Mouse (Mus musculus): ENCODE data around the gene Tmem88.

The Tmem88 gene

DNA sequence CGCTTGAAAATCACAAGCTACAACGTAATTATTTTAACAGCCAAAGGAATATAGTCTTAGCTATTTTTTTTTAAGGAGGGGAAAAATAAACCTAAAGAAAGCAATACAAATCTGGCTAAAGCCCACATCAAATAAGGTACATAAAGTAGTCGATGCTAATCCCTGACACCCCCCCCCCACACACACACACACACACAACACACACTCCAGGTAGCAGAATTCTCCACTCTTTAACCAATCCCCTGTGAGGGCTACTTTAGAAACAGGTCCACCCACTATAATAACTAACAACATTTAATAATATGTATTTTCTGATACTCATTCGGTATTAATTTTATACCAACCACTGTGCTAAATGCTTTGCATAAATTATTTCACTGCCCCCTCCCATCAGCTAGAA, 18.5 kb upstream of the Tmem88 start:
- no peak for DNase-seq (ENCODE audit: extremely low spot score, low spot score)

DNA sequence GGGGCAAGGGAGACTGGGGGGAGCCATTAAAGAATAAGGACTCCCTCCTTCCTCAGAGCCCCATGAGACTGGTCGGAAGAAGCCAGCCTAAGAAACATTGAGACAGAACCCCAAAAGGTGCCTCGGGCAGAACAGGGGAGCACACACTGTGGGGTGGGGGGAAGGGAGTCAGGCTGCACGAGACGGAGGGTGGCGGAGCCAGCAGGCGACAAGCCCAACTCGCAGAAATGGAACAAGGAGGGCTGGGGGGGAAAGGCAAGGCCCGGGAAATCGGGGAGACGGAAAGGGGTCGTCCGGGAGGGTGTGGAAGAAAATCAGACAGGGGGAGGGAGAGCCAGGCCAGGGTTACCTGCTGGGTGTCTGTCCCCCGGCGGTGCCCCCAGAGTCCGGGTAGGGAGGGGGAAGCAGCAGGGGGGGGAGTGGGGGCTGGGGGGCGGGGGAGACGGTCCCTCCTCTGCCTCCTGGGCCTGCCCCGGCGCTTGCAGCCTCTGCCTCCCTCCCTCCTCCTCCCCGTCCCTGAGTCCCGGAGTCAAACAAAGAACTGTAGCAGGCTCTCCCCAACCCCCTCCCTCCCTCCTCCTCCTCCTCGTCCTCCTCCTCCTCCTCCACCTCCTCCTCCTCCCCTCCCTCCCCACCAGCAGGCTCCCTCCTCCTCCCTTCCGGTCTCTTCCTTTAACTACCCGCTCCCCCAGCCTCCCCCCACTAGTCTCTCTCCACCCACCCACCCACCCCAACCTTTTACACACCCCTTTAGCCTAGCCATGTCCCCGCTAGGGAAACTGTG, 17.8 kb upstream of the Tmem88 start:
- peak; percentile 85 for DNase-seq (ENCODE audit: extremely low spot score, low spot score)

DNA sequence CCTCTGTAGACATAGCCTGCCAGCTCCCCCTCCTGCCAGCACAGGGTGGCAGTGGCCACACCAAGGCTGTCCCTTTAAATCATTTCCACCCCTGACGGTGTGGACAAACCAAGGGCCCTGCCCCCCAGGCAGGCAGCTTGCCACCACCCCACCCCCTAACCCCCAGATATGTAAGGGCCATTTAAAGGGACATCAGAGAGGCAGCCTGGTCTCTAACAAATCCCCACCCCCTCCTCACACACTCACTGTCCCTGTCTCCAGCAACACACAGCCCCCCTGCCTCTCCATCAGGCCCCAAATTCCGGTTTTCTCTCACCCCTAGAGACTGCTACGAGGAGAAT, 17.3 kb upstream of the Tmem88 start:
- peak; percentile 70 for DNase-seq (ENCODE audit: extremely low spot score, low spot score)

DNA sequence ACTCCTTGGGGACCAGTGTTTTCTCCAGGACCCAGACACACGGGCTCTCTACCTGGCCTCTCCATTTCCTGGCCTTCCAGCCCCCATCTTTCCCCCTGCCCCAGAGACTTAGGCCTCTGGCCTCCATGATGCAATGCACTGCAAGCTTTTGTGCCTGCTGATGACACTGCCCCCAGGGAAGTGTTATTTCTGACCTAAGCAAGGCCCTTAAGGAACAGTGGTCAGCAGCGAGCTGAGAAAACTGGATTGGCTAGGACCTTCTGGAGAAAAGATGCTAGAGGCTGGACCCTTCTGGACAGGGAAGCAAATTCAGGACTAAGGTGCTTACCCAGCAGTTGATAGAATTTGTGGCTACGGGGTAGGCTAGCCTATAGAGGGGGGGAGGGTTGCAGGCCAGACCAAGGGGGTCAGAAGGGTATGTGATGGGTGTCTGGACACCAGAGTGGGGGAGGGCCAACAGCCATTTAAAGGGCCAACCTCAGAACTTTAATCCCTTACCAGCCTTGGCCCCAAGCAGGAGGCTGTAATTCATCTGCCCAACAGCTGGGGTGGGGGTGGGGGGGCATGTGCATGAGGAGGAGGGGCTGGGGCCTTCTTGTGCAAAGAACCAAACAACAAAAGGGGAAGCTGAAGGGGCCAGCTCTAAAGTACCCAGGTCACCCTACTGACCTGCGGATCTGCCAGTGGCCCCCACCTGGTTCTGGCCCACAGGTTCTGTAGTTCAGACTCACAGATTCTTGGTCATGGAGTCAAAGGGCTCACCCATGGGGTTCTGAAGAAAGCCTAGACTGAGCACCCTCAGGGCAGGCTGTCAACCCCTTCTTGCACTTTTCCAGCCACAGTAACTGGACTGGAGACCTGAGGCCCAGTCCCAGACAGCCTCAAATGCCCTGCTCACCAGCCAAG, 16.6 kb upstream of the Tmem88 start:
- DNase-seq (ENCODE audit: extremely low spot score, low spot score) = peak; percentile 42

DNA sequence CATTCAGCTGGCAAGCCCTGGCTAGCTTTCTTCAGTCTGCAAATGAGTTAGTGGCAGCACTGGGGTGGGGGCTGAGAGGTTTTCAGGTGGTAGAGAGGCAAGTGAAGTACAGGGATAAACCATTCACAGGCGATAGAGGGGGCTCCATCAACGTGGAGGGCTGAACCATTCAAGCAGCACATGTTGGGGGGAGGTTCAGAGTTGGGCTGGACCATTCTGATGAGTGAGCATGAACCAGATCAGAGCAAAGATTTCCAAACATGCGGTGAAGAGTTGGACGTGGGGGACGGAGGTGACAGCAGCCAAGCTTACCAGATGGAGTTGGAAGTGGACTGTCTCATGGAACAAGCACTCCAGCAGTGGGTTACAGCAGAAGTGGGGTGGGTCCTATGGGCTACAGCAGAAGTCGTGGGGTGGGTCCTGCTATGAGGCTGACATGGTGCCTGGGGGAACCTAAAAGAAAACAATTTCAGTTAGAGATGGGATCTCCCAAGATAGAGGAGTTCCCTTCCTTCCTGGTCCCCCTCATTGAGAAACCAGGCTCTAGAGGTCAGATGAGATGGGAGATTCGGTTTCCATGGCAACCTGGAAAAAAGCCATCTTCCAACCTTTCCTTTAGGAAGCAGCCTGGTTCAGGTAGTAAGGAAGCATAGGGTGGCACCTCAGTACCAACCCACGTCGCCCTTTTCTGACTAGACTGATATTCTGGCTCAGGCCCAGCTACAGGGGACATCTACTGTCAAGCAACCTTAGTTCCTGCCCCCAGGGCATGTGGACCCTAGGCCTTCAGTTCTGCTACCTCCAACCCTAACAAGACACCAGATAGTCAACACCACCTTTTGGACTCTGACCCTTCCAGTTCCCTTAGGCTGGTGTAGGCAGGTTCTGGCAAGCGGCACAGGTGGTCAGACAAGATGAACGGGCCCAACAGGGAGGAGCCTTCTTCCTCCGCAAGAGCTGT, 15.5 kb upstream of the Tmem88 start, which contains the start of gene Kdm6b:
Gene Kdm6b (minus strand): TSS at position 455 of the 961 bp plus-strand sequence.
- peak; percentile 47 for DNase-seq (ENCODE audit: extremely low spot score, low spot score)

DNA sequence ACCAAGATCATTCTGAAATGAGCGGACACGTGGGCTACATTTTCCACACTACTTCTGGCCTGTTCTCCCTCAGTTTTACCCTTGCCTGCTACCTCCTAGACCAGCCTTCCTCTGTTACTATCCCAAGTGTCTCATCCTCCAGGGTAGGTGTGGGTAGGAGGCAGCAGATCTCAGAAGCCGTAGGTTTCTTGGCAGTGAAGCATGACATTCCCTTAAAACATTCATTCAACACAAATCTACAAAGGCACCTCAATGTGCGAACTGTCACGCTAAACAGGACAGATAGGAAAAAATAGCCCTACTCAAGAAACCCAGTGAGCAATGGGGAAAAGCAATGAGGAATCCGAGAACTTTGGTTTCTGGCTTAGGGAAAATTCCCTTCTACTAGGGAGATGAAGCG, 14.5 kb upstream of the Tmem88 start:
- no peak for DNase-seq (ENCODE audit: extremely low spot score, low spot score)

DNA sequence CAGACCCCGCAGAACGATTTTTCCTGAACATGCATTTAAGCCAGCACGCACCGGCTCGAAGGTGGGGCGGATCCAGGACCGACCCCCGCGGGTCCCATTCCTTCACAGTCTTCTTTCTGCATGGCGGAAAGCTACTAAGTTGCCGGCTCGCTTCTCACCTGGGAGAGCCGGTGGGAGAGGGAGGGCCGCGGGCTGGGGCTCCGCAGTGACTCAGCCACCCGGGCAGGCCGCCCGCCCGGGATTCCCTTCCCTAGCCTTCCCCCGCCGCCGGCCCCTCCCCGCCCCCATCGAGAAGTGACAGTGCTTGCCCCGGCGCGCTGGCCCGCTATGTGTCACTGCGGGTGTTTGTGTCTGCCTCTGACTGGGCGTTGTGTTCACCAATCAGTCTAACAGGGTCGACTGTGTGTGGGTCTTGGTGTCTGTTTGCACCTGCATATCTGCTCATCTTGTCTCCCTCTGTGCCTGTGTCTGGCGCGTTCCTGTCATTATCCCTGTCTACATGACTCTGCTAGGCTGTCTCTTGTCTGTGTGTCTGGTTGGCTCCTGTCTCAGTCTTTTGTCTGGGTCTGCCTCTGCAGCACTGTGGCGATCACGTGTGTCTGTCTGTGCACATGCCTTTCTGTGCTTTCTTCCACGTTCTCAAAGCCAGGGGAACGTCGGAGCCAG, 13.6 kb upstream of the Tmem88 start:
- DNase-seq (ENCODE audit: extremely low spot score, low spot score) = peak; percentile 67

DNA sequence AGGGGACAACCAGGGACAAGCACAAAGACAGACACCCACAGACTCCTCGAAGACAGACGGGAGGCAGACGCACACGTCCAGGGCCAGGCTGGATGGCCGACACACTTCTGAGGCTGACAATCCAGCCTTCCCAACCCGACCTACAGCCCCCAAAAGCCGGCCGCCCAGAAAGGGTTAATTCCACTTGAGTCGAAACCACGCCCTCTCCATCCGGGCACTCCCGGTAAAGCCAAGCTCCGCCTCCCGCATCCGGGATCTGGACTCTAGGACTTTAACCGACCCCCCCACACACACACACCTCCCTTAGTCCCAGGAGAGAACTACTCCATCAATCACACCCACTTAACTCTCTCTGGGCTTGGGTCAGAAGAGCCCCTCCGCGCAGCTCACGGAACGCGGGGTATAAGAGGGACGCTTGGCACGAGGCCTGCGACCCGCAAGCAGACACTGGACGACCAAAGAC, 13.1 kb upstream of the Tmem88 start:
- DNase-seq (ENCODE audit: extremely low spot score, low spot score) = peak; percentile 99

DNA sequence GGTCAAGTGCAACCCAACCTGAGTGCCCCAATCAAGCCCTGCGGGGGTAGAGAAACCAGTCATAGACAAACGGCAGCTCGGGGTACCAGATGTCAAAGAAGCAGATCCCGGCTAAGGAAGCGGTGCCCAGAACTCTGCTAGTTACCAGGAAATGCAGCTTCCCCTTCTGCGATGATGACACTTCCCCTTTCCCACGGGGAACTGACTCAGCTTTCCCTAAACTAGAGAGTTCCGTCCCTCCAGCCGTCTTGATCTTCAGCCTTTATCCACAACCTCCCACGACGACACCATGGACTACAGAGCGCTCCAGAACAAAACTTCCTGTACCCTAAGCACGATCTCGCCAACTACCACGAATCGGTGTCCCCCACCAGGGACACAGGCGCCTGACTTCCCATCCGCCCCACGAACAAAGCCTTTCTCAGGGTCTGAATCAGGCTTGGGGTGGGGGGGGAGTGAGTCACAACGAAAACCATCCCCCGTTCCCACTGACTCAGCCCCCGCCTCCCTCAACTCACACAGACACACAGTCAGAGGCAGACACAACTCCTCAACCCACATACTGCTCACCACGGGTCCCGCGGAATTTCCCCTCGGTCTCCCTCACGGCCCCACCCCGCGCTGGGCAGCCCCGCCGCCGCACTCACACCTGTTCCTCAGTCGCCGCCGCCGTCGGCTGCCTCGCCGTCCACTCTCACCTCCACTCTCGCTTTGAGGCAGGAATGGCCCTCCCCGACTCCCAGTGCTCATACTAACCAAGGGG, 12.5 kb upstream of the Tmem88 start:
- no peak for DNase-seq (ENCODE audit: extremely low spot score, low spot score)

DNA sequence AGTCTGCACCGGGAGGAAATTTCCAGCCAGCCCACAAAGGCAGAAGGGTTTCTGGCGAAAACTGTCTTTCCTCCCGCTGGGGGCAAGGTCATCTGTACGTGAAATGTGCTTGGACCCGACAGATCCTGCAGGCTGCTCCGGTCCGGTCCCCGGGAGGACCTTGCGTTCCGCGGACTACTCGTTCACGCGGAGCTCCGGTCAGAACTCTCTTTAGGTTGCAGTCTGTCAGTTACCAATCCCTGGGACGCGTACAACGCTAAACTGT, 11.9 kb upstream of the Tmem88 start:
- no peak for DNase-seq (ENCODE audit: extremely low spot score, low spot score)

DNA sequence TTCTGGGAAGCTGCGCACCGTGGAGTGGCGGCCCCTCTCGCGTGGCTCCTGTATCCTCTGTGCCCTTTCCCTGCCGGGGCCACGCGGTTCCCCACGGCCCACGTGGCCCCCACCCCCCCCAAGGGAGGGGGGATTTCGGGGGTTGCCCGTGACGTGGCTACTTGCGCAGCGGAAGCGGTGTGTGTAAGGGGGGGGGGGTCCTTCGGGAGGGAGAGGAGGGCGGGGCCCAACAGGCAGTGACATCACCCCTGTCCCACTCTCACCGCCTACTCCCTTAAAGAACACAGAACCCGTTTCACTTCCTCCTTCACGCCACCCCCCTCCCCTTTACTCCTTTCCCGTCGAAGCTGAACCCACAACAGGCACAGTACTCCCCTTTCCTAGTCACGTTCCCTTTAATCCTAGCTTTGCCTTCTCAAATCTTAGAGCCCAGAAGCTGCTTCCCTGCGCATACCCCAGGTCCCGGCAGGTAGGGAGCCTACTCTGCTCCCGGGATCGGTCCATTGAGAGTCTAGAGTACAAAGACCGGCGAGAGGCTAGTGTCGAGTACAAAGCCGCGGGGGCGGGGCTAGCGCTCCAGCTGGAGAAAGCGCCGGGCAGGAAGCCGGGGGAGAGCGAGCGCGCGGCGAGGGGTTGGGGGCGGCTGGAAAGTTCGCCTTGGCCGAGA, 11.5 kb upstream of the Tmem88 start:
- peak; percentile 92 for DNase-seq (ENCODE audit: extremely low spot score, low spot score)

DNA sequence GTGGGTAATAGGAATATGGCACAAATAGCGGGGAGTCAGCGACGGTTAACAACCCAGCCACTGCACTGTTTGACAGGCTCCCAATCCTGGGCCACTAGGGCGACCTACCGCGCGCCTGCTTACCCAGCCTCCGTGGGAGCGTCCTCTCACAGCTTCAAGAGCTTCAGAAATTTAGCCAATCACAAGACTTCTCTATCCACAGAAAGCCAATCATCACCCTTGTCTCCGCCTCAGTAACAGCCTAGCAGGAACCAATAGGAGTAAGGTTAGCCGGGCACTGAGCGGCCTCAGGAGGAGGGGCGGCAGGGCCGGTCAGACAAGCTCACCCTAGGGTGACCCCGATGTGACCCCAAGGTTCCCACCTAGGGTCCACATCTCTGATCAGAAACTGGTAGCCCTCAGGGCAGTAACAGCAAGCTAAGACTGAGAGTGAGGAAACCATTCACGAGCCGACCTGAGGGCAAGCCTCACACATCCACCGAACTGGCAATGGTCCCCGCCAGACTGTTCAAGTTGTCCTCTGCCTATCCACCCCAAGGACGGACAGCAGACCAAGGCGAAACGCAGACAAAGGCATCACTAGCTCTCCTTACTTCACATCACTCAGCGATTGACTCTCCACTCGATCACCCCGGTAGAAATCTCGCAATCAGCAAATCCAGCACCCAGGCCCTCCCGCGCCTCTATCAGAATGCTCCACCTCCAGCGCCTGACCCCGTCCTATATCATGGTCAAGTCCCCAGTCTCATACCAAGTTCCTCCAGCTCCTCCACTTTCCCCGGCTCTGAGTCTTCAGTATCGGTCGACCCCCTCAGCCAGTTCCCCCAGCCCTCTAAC, 10.7 kb upstream of the Tmem88 start:
- DNase-seq (ENCODE audit: extremely low spot score, low spot score) = peak; percentile 85

DNA sequence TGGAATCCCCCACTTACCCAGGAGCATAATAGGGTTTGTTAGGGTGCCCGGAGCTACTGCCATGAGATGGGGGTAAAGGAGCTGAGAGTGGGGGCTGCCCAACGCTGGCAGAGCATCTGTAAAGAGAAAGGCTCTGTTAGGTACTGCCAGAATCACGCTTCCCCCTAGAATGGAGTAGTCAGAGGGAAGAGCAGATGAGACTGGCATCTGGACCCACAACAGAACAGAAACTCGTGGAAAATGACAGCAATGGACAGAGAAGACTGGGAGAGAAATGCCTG, 9.6 kb upstream of the Tmem88 start:
- no peak for DNase-seq (ENCODE audit: extremely low spot score, low spot score)

DNA sequence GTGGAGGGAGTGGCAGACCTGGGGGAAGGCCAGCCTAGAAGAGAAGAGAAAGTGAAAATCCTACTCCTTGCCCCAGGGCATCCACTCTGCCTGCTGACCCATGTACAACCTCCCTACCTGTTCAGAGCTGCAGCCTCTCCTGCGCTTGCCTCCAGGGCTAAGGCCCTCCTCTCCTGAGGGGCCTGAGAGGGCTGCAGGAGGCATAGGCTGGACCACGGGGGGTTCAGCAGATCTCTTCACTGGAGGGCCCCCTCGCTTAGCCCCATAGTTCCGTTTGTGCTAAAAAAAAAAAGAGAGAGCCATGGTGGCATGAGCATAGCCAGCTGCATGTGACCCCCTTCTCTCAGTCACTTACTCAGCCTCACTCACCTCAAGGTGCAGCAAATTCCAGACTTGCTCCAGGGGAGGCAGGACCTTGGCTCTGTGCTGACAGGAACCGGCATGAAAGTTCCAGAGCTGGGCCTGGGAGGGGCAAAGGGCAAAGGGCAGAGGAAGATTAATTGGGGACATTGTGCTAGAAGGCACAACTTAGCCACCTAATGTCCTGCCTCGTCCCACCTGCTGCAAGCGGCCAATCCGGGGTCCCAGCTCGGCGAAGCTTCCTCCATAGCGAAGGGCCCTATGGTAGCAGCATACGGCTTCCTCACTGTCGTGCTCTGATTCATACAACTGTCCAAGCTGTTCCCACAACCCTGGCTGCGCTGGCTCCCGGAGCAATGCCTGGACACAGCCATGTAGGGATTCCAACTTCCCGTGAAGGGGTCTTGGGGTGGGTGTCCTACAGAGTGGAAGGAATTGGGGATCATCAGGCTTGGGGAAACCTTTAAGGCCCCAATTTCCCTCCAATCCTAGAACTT, 9.1 kb upstream of the Tmem88 start:
- DNase-seq (ENCODE audit: extremely low spot score, low spot score) = no peak

DNA sequence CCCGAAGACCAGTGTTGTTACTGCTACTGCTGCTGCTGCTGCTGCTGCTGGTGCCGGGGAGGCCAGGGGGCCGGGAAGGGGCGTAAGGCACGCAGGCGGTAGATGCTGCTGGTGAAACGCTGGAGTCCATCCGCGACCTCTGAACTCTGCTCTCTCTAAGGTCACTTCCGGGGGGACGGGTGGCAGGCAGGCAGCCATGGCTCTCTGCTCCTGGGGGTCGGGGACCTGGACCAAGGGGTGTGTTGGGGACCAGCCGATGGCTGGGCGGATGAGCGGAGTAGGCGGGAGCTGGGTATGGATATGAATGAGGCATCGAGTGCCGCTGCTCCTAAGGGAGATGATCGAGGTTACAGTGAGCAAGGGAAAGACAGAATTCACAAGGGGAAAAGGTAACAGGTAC, 8.2 kb upstream of the Tmem88 start:
- DNase-seq (ENCODE audit: extremely low spot score, low spot score) = no peak

DNA sequence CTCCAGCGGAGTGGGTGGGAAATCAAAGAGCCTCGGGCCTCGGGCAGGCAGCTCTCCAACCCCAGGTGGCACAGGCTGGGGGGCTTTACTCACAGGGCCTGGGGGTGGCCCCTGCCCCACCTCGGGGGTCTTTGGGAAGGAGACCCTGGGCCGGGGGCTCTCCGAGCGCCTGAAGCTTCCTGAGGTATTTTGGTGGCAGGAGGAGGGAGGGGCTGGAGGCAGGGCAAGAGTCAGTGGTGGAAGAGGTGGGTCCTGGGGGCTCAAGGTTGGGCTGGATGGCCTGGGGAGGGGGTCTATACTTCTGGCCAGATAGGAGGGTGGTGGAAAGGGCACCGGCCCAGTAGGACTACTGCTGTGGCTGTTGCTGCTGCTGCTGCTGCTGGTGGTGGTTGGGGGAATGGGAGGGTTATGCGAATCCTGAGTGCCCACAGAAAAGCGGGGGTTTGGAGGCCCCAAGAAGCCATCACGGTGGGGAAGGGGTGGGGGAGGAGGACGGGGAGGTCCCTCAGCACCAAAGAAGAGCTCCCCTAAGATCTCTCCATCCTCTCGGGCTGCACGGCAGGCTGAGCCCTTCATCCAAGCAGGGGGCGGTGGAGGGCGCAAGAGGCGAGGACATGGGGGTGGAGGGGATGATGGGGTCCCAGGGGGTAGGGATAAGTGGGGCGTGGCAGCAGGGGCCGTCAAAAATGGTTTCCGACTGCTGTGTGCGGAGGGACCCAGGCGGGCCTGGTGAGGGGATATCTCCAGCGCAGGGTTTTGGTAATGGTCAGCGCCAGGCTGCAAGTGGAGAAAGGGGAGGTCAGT, 7.6 kb upstream of the Tmem88 start:
- no peak for DNase-seq (ENCODE audit: extremely low spot score, low spot score)
